Mouse (Mus musculus) CH12.LX (cell line): ENCODE results near the gene Tas2r129. TPM values are rescaled to one million over a fixed set of nuclear protein-coding genes. Genes with fewer than 3 reads are reported as not detected.

Source experiments
- DNase-seq: peaks from one replicate; pipeline ENCODE4 v3.0.0-alpha.2; 2013; ENCODE audit errors: extremely low read depth
- H3K27ac ChIP-seq: 2 replicates; pipeline ENCODE4 v1.5.1; 2012; ENCODE audit warnings: low read depth, mild to moderate bottlenecking, control low read depth, moderate library complexity; ENCODE audit not compliant: insufficient read depth
- H3K27me3 ChIP-seq: replicated peaks from 2 replicates; pipeline ENCODE3; 2012; ENCODE audit warnings: inconsistent platforms
- H3K36me3 ChIP-seq, 2 experiments: replicated peaks in 1 of 2; 2 replicates each; pipeline versions ENCODE3 to v1.6.1; 2012; ENCODE audit warnings: inconsistent platforms in 1 of 2, low read length in 1 of 2, mild to moderate bottlenecking in 1 of 2, mixed read lengths in 1 of 2, moderate library complexity in 1 of 2; ENCODE audit not compliant: control insufficient read depth in 1 of 2, insufficient read depth in 1 of 2
- H3K4me1 ChIP-seq, 2 experiments: 2 replicates each; pipeline ENCODE4 v1.6.1; 2012; ENCODE audit warnings: inconsistent platforms in 1 of 2, moderate library complexity in 1 of 2; ENCODE audit not compliant: insufficient read depth in 2 of 2, control insufficient read depth in 1 of 2
- H3K4me2 ChIP-seq: 2 replicates; pipeline ENCODE4 v1.6.1; 2012; ENCODE audit warnings: low read depth, mild to moderate bottlenecking, control low read depth; ENCODE audit not compliant: poor library complexity, insufficient read depth, severe bottlenecking
- H3K4me3 ChIP-seq, 3 experiments: fragments of 150-350 bp in 1 of 3; sonication (generic) in 1 of 3; replicated peaks in 1 of 3; 2 replicates each; pipeline versions ENCODE3 to v1.5.1; 2011 to 2012; ENCODE audit warnings: low read depth in 2 of 3, low read length in 2 of 3, mild to moderate bottlenecking in 2 of 3, moderate library complexity in 2 of 3, control low read depth in 1 of 3, improper control_type of control experiment in 1 of 3, inconsistent platforms in 1 of 3, mixed read lengths in 1 of 3; ENCODE audit not compliant: poor library complexity in 1 of 3
- H3K79me2 ChIP-seq: replicated peaks from 2 replicates; pipeline ENCODE4 v1.6.1; 2012; ENCODE audit warnings: mild to moderate bottlenecking, moderate library complexity; ENCODE audit not compliant: control insufficient read depth, poor library complexity, insufficient read depth, severe bottlenecking; ENCODE audit errors: extremely low read depth
- H3K9ac ChIP-seq: 2 replicates; pipeline ENCODE4 v1.6.1; 2012; ENCODE audit warnings: low read depth, mild to moderate bottlenecking, control low read depth, moderate library complexity; ENCODE audit not compliant: insufficient read depth
- H3K9me3 ChIP-seq: replicated peaks from 2 replicates; pipeline ENCODE3; 2012; ENCODE audit warnings: low read length, inconsistent platforms, mixed read lengths
- CTCF ChIP-seq, 2 experiments: IDR thresholded peaks in 1 of 2; conservative IDR thresholded peaks in 1 of 2; 2 replicates each; pipeline ENCODE4 v1.5.1; 2011 to 2012; ENCODE audit warnings: low read depth in 2 of 2, low read length in 2 of 2, improper control_type of control experiment in 1 of 2, inconsistent platforms in 1 of 2, mild to moderate bottlenecking in 1 of 2, moderate library complexity in 1 of 2
- E2F4 ChIP-seq: IDR thresholded peaks from 2 replicates; pipeline ENCODE4 v1.6.1; 2011; ENCODE audit warnings: low read depth, low read length, improper control_type of control experiment; ENCODE audit not compliant: insufficient replicate concordance
- HCFC1 ChIP-seq: IDR thresholded peaks from 2 replicates; pipeline ENCODE4 v1.6.1; 2012; ENCODE audit warnings: low read depth, mild to moderate bottlenecking, inconsistent platforms, low read length, improper control_type of control experiment
- IRF4 ChIP-seq: IDR thresholded peaks from 2 replicates; pipeline ENCODE4 v1.6.1; 2014; ENCODE audit warnings: low read depth, mild to moderate bottlenecking, inconsistent platforms, low read length, improper control_type of control experiment
- MEF2A ChIP-seq: IDR thresholded peaks from 2 replicates; pipeline ENCODE4 v1.6.1; 2014; ENCODE audit warnings: low read depth, mild to moderate bottlenecking, inconsistent platforms, low read length, improper control_type of control experiment, borderline replicate concordance
- MXI1 ChIP-seq: IDR thresholded peaks from 2 replicates; pipeline ENCODE4 v1.6.1; 2011; ENCODE audit warnings: mild to moderate bottlenecking, low read depth, low read length, improper control_type of control experiment
- MYC ChIP-seq: IDR thresholded peaks from 2 replicates; pipeline ENCODE4 v1.6.1; 2011; ENCODE audit warnings: low read depth, mild to moderate bottlenecking, improper control_type of control experiment, low read length
- POLR2A ChIP-seq: IDR thresholded peaks from 2 replicates; pipeline ENCODE4 v1.6.1; 2011; ENCODE audit warnings: low read depth, mild to moderate bottlenecking, improper control_type of control experiment, low read length
- SMC3 ChIP-seq: IDR thresholded peaks from 2 replicates; pipeline ENCODE4 v1.6.1; 2011; ENCODE audit warnings: low read depth, low read length, improper control_type of control experiment
- TCF12 ChIP-seq: IDR thresholded peaks from 2 replicates; pipeline ENCODE4 v1.6.1; 2014; ENCODE audit warnings: low read depth, mild to moderate bottlenecking, inconsistent platforms, low read length, improper control_type of control experiment
- UBTF ChIP-seq: IDR thresholded peaks from 2 replicates; pipeline ENCODE4 v1.6.1; 2012; ENCODE audit warnings: low read depth, mild to moderate bottlenecking, inconsistent platforms, low read length, improper control_type of control experiment, moderate library complexity
- ZKSCAN1 ChIP-seq: IDR thresholded peaks from 2 replicates; pipeline ENCODE4 v1.6.1; 2012; ENCODE audit warnings: low read depth, inconsistent platforms, low read length, improper control_type of control experiment, borderline replicate concordance
- dilution Hi-C: fragments of 300-500 bp; cut with MboI; formaldehyde crosslinking; loops from 2 replicates; pipeline ENCODE4 v1.14.3; 2020; ENCODE audit warnings: low sequenced_read_pairs; ENCODE audit not compliant: extremely low pct_unique_long_range_greater_than_20kb, extremely low pct_ligation_motif_present
- in situ Hi-C: fragments of 300-500 bp; cut with MboI; formaldehyde crosslinking; loops from 3 replicates; pipeline ENCODE4 v1.14.3; 2019; ENCODE audit warnings: low sequenced_read_pairs, low pct_ligation_motif_present, low pct_unique_long_range_greater_than_20kb, mixed read lengths
- polyA plus RNA-seq: library from polyadenylated mRNA; unstranded; fragments of >175 nt; gene quantifications from 2 replicates; pipeline ENCODE4 v1.2.1, GENCODE M21; 2012; ENCODE audit warnings: low read depth; ENCODE audit not compliant: insufficient read length
- total RNA-seq, 2 experiments: library from RNA; depleted of rRNA; stranded (reverse); fragments of 300-350 nt in 1 of 2; fragments of >200 nt in 1 of 2; gene quantifications; 2 replicates each; pipeline ENCODE4 v1.2.3; 2012 to 2014

Gene Tas2r129
- total and polyA plus RNA-seq, 3 experiments: not detected

- DNase-seq: no peak
- Histone ChIP-seq H3K36me3 (no peaks in the 10 kb centered on the region), H3K9ac (no peak within 1 kb of the TSS), H3K9me3 (peaks cover 11% of the 10 kb centered on the region), H3K27ac (no peak within 1 kb of the TSS), H3K4me2 (no peak within 1 kb of the TSS), H3K4me3 (no peak within 1 kb of the TSS), H3K27me3 (no peaks in the 10 kb centered on the region), H3K4me1 (no peaks in the 10 kb centered on the region), H3K79me2 (no peaks in the 10 kb centered on the region)
- in situ Hi-C loops: no loop called here
- TF ChIP-seq MEF2A: no peak
- no peak for TF ChIP-seq ZKSCAN1
- TF ChIP-seq SMC3: no peak
- no peak for TF ChIP-seq MYC
- no peak for TF ChIP-seq MXI1
- TF ChIP-seq E2F4: no peak
- no peak for TF ChIP-seq HCFC1
- TF ChIP-seq UBTF: no peak
- dilution Hi-C loops: no loop called here
Measured at GRCm38 (mm10) chr6:132957819-132958218, 6.9 kb downstream of the Tas2r129 start, which contains the start of gene Tas2r131. TSS of gene Tas2r131 (minus strand) at chr6:132957919.

- no peak within 1 kb of the TSS for H3K4me2 ChIP-seq
- no peaks in the 10 kb centered on the region for H3K27me3 ChIP-seq
- no peak within 1 kb of the TSS for H3K27ac ChIP-seq
- no peaks in the 10 kb centered on the region for H3K36me3 ChIP-seq
- H3K9me3 ChIP-seq: no peaks in the 10 kb centered on the region
- DNase-seq: no peak
- H3K4me1 ChIP-seq: no peaks in the 10 kb centered on the region
- dilution Hi-C loops: no loop called here
- TF ChIP-seq TCF12 (no peak), IRF4 (no peak), SMC3 (no peak), CTCF (conservative IDR thresholded peaks at IDR 0.05 in 1 of 2, IDR thresholded peaks at IDR 0.05 in 1 of 2; ENCODE audit: low read depth in 2 of 2, low read length in 2 of 2) (no peak), POLR2A (no peak)
- no peak within 1 kb of the TSS for H3K9ac ChIP-seq
- no peak within 1 kb of the TSS for H3K4me3 ChIP-seq
- H3K79me2 ChIP-seq: no peaks in the 10 kb centered on the region
- in situ Hi-C loops: no loop called here
Measured at GRCm38 (mm10) chr6:132980865-132981264, 30.0 kb downstream of the Tas2r129 start, which contains the start of gene Tas2r109. TSS of gene Tas2r109 (minus strand) at chr6:132980965.

Other genes starting within 250 kb of the Tas2r129 start
- gene Tas2r122, start 239.2 kb upstream of the Tas2r129 start, total RNA-seq (2012; rRNA removed): not detected in 2 replicates
- gene Tas2r122, start 239.2 kb upstream of the Tas2r129 start, total RNA-seq (2014; rRNA removed): not detected in 2 replicates
- gene Tas2r122, start 239.2 kb upstream of the Tas2r129 start, polyA plus RNA-seq: not detected in 2 replicates
- gene Tas2r115, start 213.1 kb upstream of the Tas2r129 start, total RNA-seq (2012; rRNA removed): not detected in 2 replicates
- gene Tas2r115, start 213.1 kb upstream of the Tas2r129 start, total RNA-seq (2014; rRNA removed): not detected in 2 replicates
- not detected in 2 replicates for gene Tas2r115, start 213.1 kb upstream of the Tas2r129 start, polyA plus RNA-seq
- gene Tas2r124, start 196.4 kb upstream of the Tas2r129 start, total RNA-seq (2012; rRNA removed): not detected in 2 replicates
- not detected in 2 replicates for gene Tas2r124, start 196.4 kb upstream of the Tas2r129 start, total RNA-seq (2014; rRNA removed)
- gene Tas2r124, start 196.4 kb upstream of the Tas2r129 start, polyA plus RNA-seq: not detected in 2 replicates
- not detected in 2 replicates for gene Tas2r102, start 189.0 kb upstream of the Tas2r129 start, total RNA-seq (2012; rRNA removed)
- not detected in 2 replicates for gene Tas2r102, start 189.0 kb upstream of the Tas2r129 start, total RNA-seq (2014; rRNA removed)
- gene Tas2r102, start 189.0 kb upstream of the Tas2r129 start, polyA plus RNA-seq: not detected in 2 replicates
- not detected in 2 replicates for gene Tas2r136, start 172.9 kb upstream of the Tas2r129 start, total RNA-seq (2012; rRNA removed)
- gene Tas2r136, start 172.9 kb upstream of the Tas2r129 start, total RNA-seq (2014; rRNA removed): not detected in 2 replicates
- gene Tas2r136, start 172.9 kb upstream of the Tas2r129 start, polyA plus RNA-seq: not detected in 2 replicates
- not detected in 2 replicates for gene Tas2r117, start 148.3 kb upstream of the Tas2r129 start, total RNA-seq (2012; rRNA removed)
- gene Tas2r117, start 148.3 kb upstream of the Tas2r129 start, total RNA-seq (2014; rRNA removed): not detected in 2 replicates
- not detected in 2 replicates for gene Tas2r117, start 148.3 kb upstream of the Tas2r129 start, polyA plus RNA-seq
- not detected in 2 replicates for gene Tas2r123, start 104.0 kb upstream of the Tas2r129 start, total RNA-seq (2012; rRNA removed)
- gene Tas2r123, start 104.0 kb upstream of the Tas2r129 start, total RNA-seq (2014; rRNA removed): not detected in 2 replicates
- gene Tas2r123, start 104.0 kb upstream of the Tas2r129 start, polyA plus RNA-seq: not detected in 2 replicates
- not detected in 2 replicates for gene Tas2r116, start 95.7 kb upstream of the Tas2r129 start, total RNA-seq (2012; rRNA removed)
- not detected in 2 replicates for gene Tas2r116, start 95.7 kb upstream of the Tas2r129 start, total RNA-seq (2014; rRNA removed)
- gene Tas2r116, start 95.7 kb upstream of the Tas2r129 start, polyA plus RNA-seq: not detected in 2 replicates
- not detected in 2 replicates for gene Tas2r110, start 83.1 kb upstream of the Tas2r129 start, total RNA-seq (2012; rRNA removed)
- not detected in 2 replicates for gene Tas2r110, start 83.1 kb upstream of the Tas2r129 start, total RNA-seq (2014; rRNA removed)
- gene Tas2r110, start 83.1 kb upstream of the Tas2r129 start, polyA plus RNA-seq: not detected in 2 replicates
- not detected in 2 replicates for gene Tas2r113, start 58.1 kb upstream of the Tas2r129 start, total RNA-seq (2012; rRNA removed)
- gene Tas2r113, start 58.1 kb upstream of the Tas2r129 start, total RNA-seq (2014; rRNA removed): not detected in 2 replicates
- not detected in 2 replicates for gene Tas2r113, start 58.1 kb upstream of the Tas2r129 start, polyA plus RNA-seq
- not detected in 2 replicates for gene Tas2r125, start 41.5 kb upstream of the Tas2r129 start, total RNA-seq (2012; rRNA removed)
- gene Tas2r125, start 41.5 kb upstream of the Tas2r129 start, total RNA-seq (2014; rRNA removed): not detected in 2 replicates
- not detected in 2 replicates for gene Tas2r125, start 41.5 kb upstream of the Tas2r129 start, polyA plus RNA-seq
- gene Tas2r131, start 6.8 kb downstream of the Tas2r129 start, total RNA-seq (2012; rRNA removed): not detected in 2 replicates
- gene Tas2r131, start 6.8 kb downstream of the Tas2r129 start, total RNA-seq (2014; rRNA removed): not detected in 2 replicates
- not detected in 2 replicates for gene Tas2r131, start 6.8 kb downstream of the Tas2r129 start, polyA plus RNA-seq
- not detected in 2 replicates for gene Tas2r109, start 29.9 kb downstream of the Tas2r129 start, total RNA-seq (2012; rRNA removed)
- gene Tas2r109, start 29.9 kb downstream of the Tas2r129 start, total RNA-seq (2014; rRNA removed): not detected in 2 replicates
- not detected in 2 replicates for gene Tas2r109, start 29.9 kb downstream of the Tas2r129 start, polyA plus RNA-seq
- not detected in 2 replicates for gene Tas2r103, start 86.0 kb downstream of the Tas2r129 start, total RNA-seq (2012; rRNA removed)
- gene Tas2r103, start 86.0 kb downstream of the Tas2r129 start, total RNA-seq (2014; rRNA removed): not detected in 2 replicates
- not detected in 2 replicates for gene Tas2r103, start 86.0 kb downstream of the Tas2r129 start, polyA plus RNA-seq
- gene Tas2r140, start 104.7 kb downstream of the Tas2r129 start, total RNA-seq (2012; rRNA removed): not detected in 2 replicates
- gene Tas2r140, start 104.7 kb downstream of the Tas2r129 start, total RNA-seq (2014; rRNA removed): not detected in 2 replicates
- gene Tas2r140, start 104.7 kb downstream of the Tas2r129 start, polyA plus RNA-seq: not detected in 2 replicates
- gene Smim10l1, start 153.8 kb downstream of the Tas2r129 start, total RNA-seq (2012; rRNA removed): 29.1 and 33.3 TPM in 2 replicates
- gene Smim10l1, start 153.8 kb downstream of the Tas2r129 start, total RNA-seq (2014; rRNA removed): 60.3 and 65.5 TPM in 2 replicates
- 33.7 and 40.6 TPM in 2 replicates for gene Smim10l1, start 153.8 kb downstream of the Tas2r129 start, polyA plus RNA-seq